Comparison of ENCODE assay signal across 19 mouse cellular contexts in the genomic region with DNA sequence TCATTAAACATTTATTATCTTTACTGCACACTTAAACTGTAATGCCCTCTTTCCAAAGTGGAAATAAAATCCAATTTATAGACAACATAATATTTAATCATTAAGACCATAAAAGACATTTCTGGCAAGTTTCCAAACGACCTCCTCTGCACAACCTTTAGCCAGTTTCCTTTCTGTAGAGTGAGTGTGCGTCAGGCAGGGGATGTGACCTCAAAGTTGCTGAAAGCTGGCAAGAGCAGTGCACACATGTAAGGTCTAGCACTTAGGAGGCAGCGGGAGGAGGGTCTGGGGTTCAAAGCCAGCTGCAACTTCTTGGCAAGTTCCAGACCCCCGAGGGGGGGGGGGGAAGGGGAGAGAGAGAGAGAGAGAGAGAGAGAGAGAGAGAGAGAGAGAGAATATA.
DNase-seq lines count a peak whose midpoint lies in the region; ATAC-seq lines count a peak whose summit lies in the region.
"Had no signal": no experiment of that assay in that cellular context is flagged by ENCODE, and none has a peak within 500 bp of the region (broad histone marks: within the 10 kb centered on the region; RNA-seq: fewer than 3 reads in every experiment).

No protein-coding gene starts in this region.

- H3K4me2 ChIP-seq in kidney, embryonic 15.5 days = no peak overlapping the region
- no peak overlapping the region for H3K4me2 ChIP-seq in limb, embryonic 15.5 days
- H3K4me2 ChIP-seq: embryonic facial prominence, embryonic 12.5 days; forebrain, embryonic 15.5 days; heart, embryonic 11.5 days; heart, embryonic 15.5 days; hindbrain, embryonic 15.5 days had no signal

- H3K9me3 ChIP-seq in heart, embryonic 10.5 days = no peaks in the 10 kb centered on the region
- no peaks in the 10 kb centered on the region for H3K9me3 ChIP-seq in kidney, embryonic 15.5 days (replicated peaks)
- H3K9me3 ChIP-seq in limb, embryonic 15.5 days = no peaks in the 10 kb centered on the region
- H3K9me3 ChIP-seq: embryonic facial prominence, embryonic 12.5 days; forebrain, embryonic 15.5 days; heart, embryonic 15.5 days; hindbrain, embryonic 15.5 days had no signal

- intact Hi-C loops in heart, postnatal 25 days (cut with DNase I) = no loop called here

- WGBS in heart, embryonic 10.5 days = 64% methylated on average over 4 of the region's 4 CpGs
- WGBS in kidney, embryonic 15.5 days = 46% methylated on average over 4 of the region's 4 CpGs
- WGBS in limb, embryonic 15.5 days = 48% methylated on average over 4 of the region's 4 CpGs

- no peaks in the 10 kb centered on the region for H3K4me1 ChIP-seq in heart, embryonic 10.5 days
- H3K4me1 ChIP-seq in kidney, embryonic 15.5 days = no peaks in the 10 kb centered on the region
- H3K4me1 ChIP-seq in limb, embryonic 15.5 days = no peaks in the 10 kb centered on the region
- H3K4me1 ChIP-seq: embryonic facial prominence, embryonic 12.5 days; forebrain, embryonic 15.5 days; hindbrain, embryonic 15.5 days had no signal

- no peaks in the 10 kb centered on the region for H3K36me3 ChIP-seq in heart, embryonic 10.5 days
- no peaks in the 10 kb centered on the region for H3K36me3 ChIP-seq in kidney, embryonic 15.5 days
- H3K36me3 ChIP-seq in limb, embryonic 15.5 days = no peaks in the 10 kb centered on the region
- H3K36me3 ChIP-seq: embryonic facial prominence, embryonic 12.5 days; forebrain, embryonic 15.5 days; heart, embryonic 15.5 days; hindbrain, embryonic 15.5 days had no signal

- peak; percentile 56 for DNase-seq in heart, embryonic 10.5 days (ENCODE audit: low spot score)
- no peak for DNase-seq in heart, postnatal 25 days (ENCODE audit: low spot score)
- peak; percentile 24 for DNase-seq in kidney, postnatal 10 days
- peak; percentile 17 for DNase-seq in NIH3T3 (ENCODE audit: low read depth)
- DNase-seq: adrenal gland, adult 8-10 months; cerebellum, adult 11 months; cerebellum, adult 9-10 months; cerebellum, postnatal 25 days; gastrocnemius, postnatal 36 days; heart, adult 18-20 months; heart, postnatal 36 days had no signal

- no peak overlapping the region for H3K4me3 ChIP-seq in heart, embryonic 10.5 days
- no peak overlapping the region for H3K4me3 ChIP-seq in kidney, embryonic 15.5 days (replicated peaks)
- no peak overlapping the region for H3K4me3 ChIP-seq in limb, embryonic 15.5 days
- H3K4me3 ChIP-seq: embryonic facial prominence, embryonic 12.5 days; forebrain, embryonic 15.5 days; heart, embryonic 15.5 days; hindbrain, embryonic 15.5 days had no signal

- H3K27ac ChIP-seq in heart, embryonic 10.5 days = no peak overlapping the region
- H3K27ac ChIP-seq in kidney, embryonic 15.5 days = no peak overlapping the region
- no peak overlapping the region for H3K27ac ChIP-seq in limb, embryonic 15.5 days
- H3K27ac ChIP-seq: embryonic facial prominence, embryonic 12.5 days; forebrain, embryonic 15.5 days; heart, embryonic 15.5 days; hindbrain, embryonic 15.5 days had no signal

- no peak for ATAC-seq in kidney, embryonic 15.5 days (replicated peaks; ENCODE audit: low FRiP score)
- peak; percentile 69; the same call in 1 of the 2 replicates for ATAC-seq in limb, embryonic 15.5 days (ENCODE audit: insufficient number of reproducible peaks, low FRiP score, low TSS enrichment, low read depth)
- ATAC-seq: forebrain, embryonic 15.5 days had no signal

- H3K9ac ChIP-seq in kidney, embryonic 15.5 days = no peak overlapping the region
- no peak overlapping the region for H3K9ac ChIP-seq in limb, embryonic 15.5 days
- H3K9ac ChIP-seq: embryonic facial prominence, embryonic 12.5 days; forebrain, embryonic 15.5 days; heart, embryonic 15.5 days; hindbrain, embryonic 15.5 days had no signal

- no peaks in the 10 kb centered on the region for H3K27me3 ChIP-seq in heart, embryonic 10.5 days (ENCODE audit: insufficient read depth, poor library complexity, severe bottlenecking)
- no peaks in the 10 kb centered on the region for H3K27me3 ChIP-seq in kidney, embryonic 15.5 days
- no peaks in the 10 kb centered on the region for H3K27me3 ChIP-seq in limb, embryonic 15.5 days
- H3K27me3 ChIP-seq: CH12.LX; embryonic facial prominence, embryonic 12.5 days; forebrain, embryonic 15.5 days; heart, embryonic 15.5 days; hindbrain, embryonic 15.5 days had no signal
